Mouse (Mus musculus) liver, embryonic 13.5 days (tissue): ENCODE data around the gene Nfkbid. TPM values are rescaled to one million over a fixed set of nuclear protein-coding genes. Genes with fewer than 3 reads are reported as not detected.
A peak's percentile ranks its signal among the peaks of the same experiment; 100 is the strongest.

Source experiments
- ATAC-seq: fragments of 200-750 bp; cut with Nextera tagmentation; 2 replicates; pipeline ENCODE4 v1.8.0; 2017; ENCODE audit warnings: low read depth, mild to moderate bottlenecking, moderate number of reproducible peaks, moderate library complexity
- DNase-seq: peaks from one replicate; pipeline ENCODE4 v3.0.0; 2022
- H3K27ac ChIP-seq: fragments of 300-500 bp; sonication (generic); 2 replicates; pipeline ENCODE4 v1.5.1; 2015; ENCODE audit warnings: moderate library complexity, mild to moderate bottlenecking, inconsistent platforms
- H3K27me3 ChIP-seq: fragments of 300-500 bp; sonication (generic); 2 replicates; pipeline ENCODE4 v1.6.1; 2015; ENCODE audit warnings: mild to moderate bottlenecking, inconsistent platforms
- H3K36me3 ChIP-seq: fragments of 300-500 bp; sonication (generic); 2 replicates; pipeline ENCODE4 v1.6.1; 2015; ENCODE audit warnings: mild to moderate bottlenecking, inconsistent platforms
- H3K4me1 ChIP-seq: fragments of 300-500 bp; sonication (generic); replicated peaks from 2 replicates; pipeline ENCODE4 v1.6.1; 2015; ENCODE audit warnings: inconsistent platforms
- H3K4me2 ChIP-seq: fragments of 300-500 bp; sonication (generic); 2 replicates; pipeline ENCODE4 v1.6.1; 2015; ENCODE audit warnings: inconsistent platforms, mild to moderate bottlenecking, moderate library complexity
- H3K4me3 ChIP-seq: fragments of 300-500 bp; sonication (generic); replicated peaks from 2 replicates; pipeline ENCODE4 v1.5.1; 2015; ENCODE audit warnings: mild to moderate bottlenecking, inconsistent platforms
- H3K9ac ChIP-seq: fragments of 300-500 bp; sonication (generic); 2 replicates; pipeline ENCODE4 v1.6.1; 2015; ENCODE audit warnings: mild to moderate bottlenecking, inconsistent platforms
- H3K9me3 ChIP-seq: fragments of 300-500 bp; sonication (generic); replicated peaks from 2 replicates; pipeline ENCODE4 v1.6.1; 2016; ENCODE audit warnings: inconsistent platforms
- WGBS: fragments of 180-500 bp; shearing (Covaris S2); methylation state at CpG from one replicate; pipeline ENCODE4 v1.1.7; 2015; ENCODE audit not compliant: insufficient replicate concordance; 5-methylcytosine and 5-hydroxymethylcytosine counted together
- polyA plus RNA-seq: library from polyadenylated mRNA; unstranded; fragments of >200 nt; fragmentation: Nextera tagmentation; extraction: Ambion mirVana; gene quantifications from 2 replicates; pipeline ENCODE4 v1.2.1, GENCODE M21; 2015

Nfkbid gene
- polyA plus RNA-seq, 1 experiment from 2014 or later, result 1.2 TPM

- DNase-seq (no peak), ATAC-seq (no peak)
- H3K4me1 ChIP-seq, result no peaks in the 10 kb centered on the region
- no peak overlapping the region for H3K27ac ChIP-seq
- H3K4me3 ChIP-seq, result no peak overlapping the region
- H3K27me3 ChIP-seq, result no peaks in the 10 kb centered on the region
- H3K9ac ChIP-seq, result no peak overlapping the region
- H3K4me2 ChIP-seq, result no peak overlapping the region
- H3K36me3 ChIP-seq, result no peaks in the 10 kb centered on the region
- WGBS, result 50% methylated on average over 2 of the region's 2 CpGs
- H3K9me3 ChIP-seq, result no peaks in the 10 kb centered on the region; the same call in 1 of the 2 replicates
Observed at GRCm38 (mm10) chr7:30409789-30410188, 11.7 kb upstream of the Nfkbid start.

- no peaks in the 10 kb centered on the region for H3K27me3 ChIP-seq
- H3K9ac ChIP-seq, result no peak overlapping the region
- 37% methylated on average over 3 of the region's 3 CpGs for WGBS
- H3K27ac ChIP-seq, result no peak overlapping the region
- no peaks in the 10 kb centered on the region; the same call in 1 of the 2 replicates for H3K9me3 ChIP-seq
- no peak overlapping the region for H3K4me3 ChIP-seq
- ATAC-seq (no peak), DNase-seq (no peak)
- no peak overlapping the region for H3K4me2 ChIP-seq
- H3K36me3 ChIP-seq, result no peaks in the 10 kb centered on the region
- no peaks in the 10 kb centered on the region for H3K4me1 ChIP-seq
Observed at GRCm38 (mm10) chr7:30411023-30411422, 10.5 kb upstream of the Nfkbid start.

- no peaks in the 10 kb centered on the region for H3K27me3 ChIP-seq
Observed at GRCm38 (mm10) chr7:30412735-30413147, 8.8 kb upstream of the Nfkbid start.

GRCm38 (mm10) chr7:30413596-30413995 is 7.9 kb upstream of the Nfkbid start, which contains the start of gene Tyrobp:
TSS of gene Tyrobp (plus strand) at chr7:30413760.
- H3K27ac ChIP-seq, result peak within 1 kb of the TSS; percentile 37
- ATAC-seq (no peak), DNase-seq (no peak)
- 0 out of 2 replicates have a peak within 1 kb of the TSS, but pooled peaks have one; percentile 37 for H3K9ac ChIP-seq
- no peak within 1 kb of the TSS for H3K4me2 ChIP-seq
- H3K4me1 ChIP-seq, result no peaks in the 10 kb centered on the region
- H3K27me3 ChIP-seq, result no peaks in the 10 kb centered on the region
- 27% methylated on average over 5 of the region's 5 CpGs for WGBS
- no peaks in the 10 kb centered on the region; the same call in 1 of the 2 replicates for H3K9me3 ChIP-seq
- H3K36me3 ChIP-seq, result no peaks in the 10 kb centered on the region
- H3K4me3 ChIP-seq, result peak within 1 kb of the TSS; percentile 24

More at GRCm38 (mm10) chr7:30412735-30413147, 8.8 kb upstream of the Nfkbid start:
- no peaks in the 10 kb centered on the region; the same call in 1 of the 2 replicates for H3K9me3 ChIP-seq
- H3K27ac ChIP-seq, result peak overlapping the region; percentile 37; the same call in 1 of the 2 replicates
- ATAC-seq (peak; percentile 51; the same call in 1 of the 2 replicates), DNase-seq (no peak)
- H3K9ac ChIP-seq, result no peak overlapping the region
- H3K4me2 ChIP-seq, result no peak overlapping the region
- no peak overlapping the region for H3K4me3 ChIP-seq
- no peaks in the 10 kb centered on the region for H3K4me1 ChIP-seq
- no peaks in the 10 kb centered on the region for H3K36me3 ChIP-seq
- 14% methylated on average over 4 of the region's 4 CpGs for WGBS

GRCm38 (mm10) chr7:30417856-30418255 is 3.7 kb upstream of the Nfkbid start:
- Histone ChIP-seq H3K9ac (0 out of 2 replicates have a peak overlapping the region, but pooled peaks have one; percentile 1), H3K27ac (peak overlapping the region; percentile 62), H3K4me3 (no peak overlapping the region), H3K9me3 (no peaks in the 10 kb centered on the region; the same call in 1 of the 2 replicates), H3K36me3 (no peaks in the 10 kb centered on the region), H3K4me2 (peak overlapping the region; percentile 20; the same call in 1 of the 2 replicates), H3K27me3 (peaks cover 6% of the 10 kb centered on the region), H3K4me1 (peaks cover 28% of the 10 kb centered on the region)
- WGBS, result 38% methylated on average over 9 of the region's 9 CpGs
- ATAC-seq (no peak), DNase-seq (no peak)

GRCm38 (mm10) chr7:30419561-30420499 is 1.7 kb upstream of the Nfkbid start, which contains the start of gene Hcst:
TSS of gene Hcst (minus strand) at chr7:30419854.
- Histone ChIP-seq H3K27ac (peak within 1 kb of the TSS; percentile 68), H3K36me3 (0 out of 2 replicates have a peak, but pooled peaks cover 2% of the 10 kb centered on the region), H3K27me3 (peaks cover 6% of the 10 kb centered on the region), H3K4me3 (peak within 1 kb of the TSS; percentile 16; the same call in 1 of the 2 replicates), H3K4me1 (peaks cover 36% of the 10 kb centered on the region), H3K9me3 (no peaks in the 10 kb centered on the region), H3K9ac (no peak within 1 kb of the TSS), H3K4me2 (peak within 1 kb of the TSS; percentile 45)
- no peak for ATAC-seq
- WGBS, result 16% methylated on average over 10 of the region's 10 CpGs
- DNase-seq, result no peak

GRCm38 (mm10) chr7:30420673-30421072 is 859 bp upstream of the Nfkbid start:
- H3K36me3 ChIP-seq, result peaks cover 10% of the 10 kb centered on the region
- H3K27me3 ChIP-seq, result peaks cover 6% of the 10 kb centered on the region
- peak overlapping the region; percentile 6; the same call in 1 of the 2 replicates for H3K27ac ChIP-seq
- DNase-seq, result no peak
- H3K9me3 ChIP-seq, result no peaks in the 10 kb centered on the region
- H3K4me2 ChIP-seq, result peak overlapping the region; percentile 91
- WGBS, result 45% methylated on average over 3 of the region's 3 CpGs
- peaks cover 36% of the 10 kb centered on the region for H3K4me1 ChIP-seq
- ATAC-seq, result no peak
- H3K4me3 ChIP-seq, result no peak overlapping the region
- H3K9ac ChIP-seq, result no peak overlapping the region

GRCm38 (mm10) chr7:30421890-30422435 is 431 bp downstream of the Nfkbid start:
- peak overlapping the region; percentile 50; the same call in 1 of the 2 replicates for H3K27ac ChIP-seq
- DNase-seq (peak; percentile 65), ATAC-seq (peak; percentile 62)
- peak overlapping the region; percentile 64 for H3K4me3 ChIP-seq
- no peaks in the 10 kb centered on the region for H3K9me3 ChIP-seq
- under 1% methylated on average over 45 of the region's 45 CpGs for WGBS
- H3K27me3 ChIP-seq, result peaks cover 6% of the 10 kb centered on the region
- H3K4me2 ChIP-seq, result peak overlapping the region; percentile 91
- H3K4me1 ChIP-seq, result peaks cover 36% of the 10 kb centered on the region
- H3K36me3 ChIP-seq, result peaks cover 21% of the 10 kb centered on the region
- H3K9ac ChIP-seq, result peak overlapping the region; percentile 67

GRCm38 (mm10) chr7:30422560-30422959 is 1.0 kb downstream of the Nfkbid start:
- H3K27me3 ChIP-seq, result peaks cover 6% of the 10 kb centered on the region
- ATAC-seq (no peak), DNase-seq (no peak)
- H3K9me3 ChIP-seq, result no peaks in the 10 kb centered on the region
- H3K9ac ChIP-seq, result peak overlapping the region; percentile 67
- WGBS, result 5% methylated on average over 9 of the region's 9 CpGs
- H3K27ac ChIP-seq, result peak overlapping the region; percentile 45
- H3K4me1 ChIP-seq, result peaks cover 36% of the 10 kb centered on the region
- peaks cover 26% of the 10 kb centered on the region for H3K36me3 ChIP-seq
- H3K4me3 ChIP-seq, result peak overlapping the region; percentile 64
- H3K4me2 ChIP-seq, result peak overlapping the region; percentile 91

- DNase-seq (no peak), ATAC-seq (no peak)
- H3K36me3 ChIP-seq, result peaks cover 26% of the 10 kb centered on the region
- peaks cover 6% of the 10 kb centered on the region for H3K27me3 ChIP-seq
- peak overlapping the region; percentile 67 for H3K9ac ChIP-seq
- peaks cover 36% of the 10 kb centered on the region for H3K4me1 ChIP-seq
- H3K9me3 ChIP-seq, result no peaks in the 10 kb centered on the region
- peak overlapping the region; percentile 91 for H3K4me2 ChIP-seq
- 22% methylated on average over 23 of the region's 23 CpGs for WGBS
- H3K27ac ChIP-seq, result peak overlapping the region; percentile 45; the same call in 1 of the 2 replicates
- H3K4me3 ChIP-seq, result peak overlapping the region; percentile 64
Observed at GRCm38 (mm10) chr7:30423071-30423641, 1.6 kb downstream of the Nfkbid start.

GRCm38 (mm10) chr7:30429327-30429726 is 7.8 kb downstream of the Nfkbid start:
- H3K9ac ChIP-seq, result no peak overlapping the region
- H3K9me3 ChIP-seq, result no peaks in the 10 kb centered on the region
- no peak for DNase-seq
- no peaks in the 10 kb centered on the region for H3K27me3 ChIP-seq
- H3K4me3 ChIP-seq, result no peak overlapping the region
- H3K27ac ChIP-seq, result no peak overlapping the region
- no peak overlapping the region for H3K4me2 ChIP-seq
- peaks cover 26% of the 10 kb centered on the region for H3K36me3 ChIP-seq
- no peaks in the 10 kb centered on the region for H3K4me1 ChIP-seq
- no peak for ATAC-seq
